Mouse (Mus musculus): Measurements from ENCODE around the gene Rabgef1.

DNA sequence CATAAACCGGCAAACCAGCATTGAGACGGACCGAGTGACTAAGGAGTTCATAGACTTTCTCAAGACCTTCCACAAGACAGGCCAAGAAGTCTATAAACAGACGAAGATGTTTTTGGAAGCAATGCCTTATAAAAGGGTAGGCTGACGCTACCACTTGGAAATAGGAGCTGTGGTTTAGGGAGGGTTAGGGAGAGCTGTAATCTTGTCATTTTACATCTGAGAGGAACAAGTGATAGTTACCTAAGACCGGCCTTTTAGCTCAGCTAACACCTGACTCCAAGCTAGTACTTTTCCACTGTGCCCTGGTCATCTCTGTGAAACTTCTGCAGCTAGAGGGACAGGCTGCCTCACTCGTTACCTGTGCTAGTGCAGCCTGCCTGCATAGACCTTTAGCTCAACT is 26.4 kb downstream of the Rabgef1 start:
- TF ChIP-seq POLR2A (IDR thresholded peaks at IDR 0.05; ENCODE audit: low read depth, low read length) (no peak), CTCF (IDR thresholded peaks at IDR 0.05; ENCODE audit: extremely low read depth, insufficient read depth, insufficient read length, insufficient replicate concordance) (no peak)
